Mouse (Mus musculus): ENCODE measurements around the gene Mcm9.

GRCm38 (mm10) chr10:53526350-53526749 is 103.9 kb downstream of the Mcm9 start:
- TF ChIP-seq CTCF (IDR thresholded peaks at IDR 0.05) = no peak
- no peak for TF ChIP-seq EP300 (IDR thresholded peaks at IDR 0.05)
